Mouse (Mus musculus) embryonic facial prominence, embryonic 15.5 days (tissue): ENCODE results near the gene Eif4e2. TPM values are rescaled to one million over a fixed set of nuclear protein-coding genes. Genes with fewer than 3 reads are reported as not detected.

ENCODE experiments used
- ATAC-seq: fragments of 200-750 bp; cut with Nextera tagmentation; 2 replicates; pipeline ENCODE4 v1.8.0; 2017; ENCODE audit warnings: low read depth, moderate TSS enrichment; ENCODE audit not compliant: insufficient number of reproducible peaks, low FRiP score, low TSS enrichment
- H3K27ac ChIP-seq: fragments of 300-500 bp; sonication (generic); replicated peaks from 2 replicates; pipeline ENCODE4 v1.5.1; 2015; ENCODE audit warnings: mild to moderate bottlenecking, inconsistent platforms
- H3K27me3 ChIP-seq: fragments of 300-500 bp; sonication (generic); 2 replicates; pipeline ENCODE4 v1.6.1; 2015; ENCODE audit warnings: inconsistent platforms
- H3K36me3 ChIP-seq: fragments of 300-500 bp; sonication (generic); 2 replicates; pipeline ENCODE4 v1.6.1; 2015; ENCODE audit warnings: mild to moderate bottlenecking, inconsistent platforms
- H3K4me1 ChIP-seq: fragments of 300-500 bp; sonication (generic); 2 replicates; pipeline ENCODE4 v1.6.1; 2015; ENCODE audit warnings: inconsistent platforms
- H3K4me2 ChIP-seq: fragments of 300-500 bp; sonication (generic); replicated peaks from 2 replicates; pipeline ENCODE4 v1.6.1; 2015; ENCODE audit warnings: mild to moderate bottlenecking, inconsistent platforms
- H3K4me3 ChIP-seq: fragments of 300-500 bp; sonication (generic); replicated peaks from 2 replicates; pipeline ENCODE4 v1.5.1; 2015; ENCODE audit warnings: mild to moderate bottlenecking, inconsistent platforms
- H3K9ac ChIP-seq: fragments of 300-500 bp; sonication (generic); 2 replicates; pipeline ENCODE4 v1.6.1; 2015; ENCODE audit warnings: inconsistent platforms
- H3K9me3 ChIP-seq: fragments of 300-500 bp; sonication (generic); replicated peaks from 2 replicates; pipeline ENCODE4 v1.6.1; 2016; ENCODE audit warnings: inconsistent platforms
- WGBS: fragments of 180-500 bp; shearing (Covaris S2); methylation state at CpG from one replicate; pipeline ENCODE4 v1.1.7; 2015; 5-methylcytosine and 5-hydroxymethylcytosine counted together
- polyA plus RNA-seq: library from polyadenylated mRNA; unstranded; fragments of >200 nt; fragmentation: Nextera tagmentation; extraction: Ambion mirVana; gene quantifications from 2 replicates; pipeline ENCODE4 v1.2.1, GENCODE M21; 2015

Gene Eif4e2
- polyA plus RNA-seq, 1 experiment from 2014 or later = 167 TPM

GRCm38 (mm10) chr1:87239056-87239455, 25.3 kb downstream of the Eif4e2 start:
- Histone ChIP-seq H3K27me3 (no peaks in the 10 kb centered on the region), H3K4me1 (no peaks in the 10 kb centered on the region), H3K4me2 (no peak overlapping the region), H3K36me3 (peaks cover 39% of the 10 kb centered on the region; the same call in 1 of the 2 replicates), H3K9ac (no peak overlapping the region), H3K9me3 (no peaks in the 10 kb centered on the region), H3K27ac (no peak overlapping the region), H3K4me3 (no peak overlapping the region)
- WGBS = 53% methylated on average over 8 of the region's 8 CpGs
- no peak for ATAC-seq

- WGBS = 73% methylated on average over 8 of the region's 8 CpGs
- Histone ChIP-seq H3K9ac (no peak overlapping the region), H3K4me1 (peaks cover 5% of the 10 kb centered on the region; the same call in 1 of the 2 replicates), H3K27ac (no peak overlapping the region), H3K4me2 (no peak overlapping the region), H3K27me3 (no peaks in the 10 kb centered on the region), H3K36me3 (peaks cover 11% of the 10 kb centered on the region; the same call in 1 of the 2 replicates), H3K9me3 (no peaks in the 10 kb centered on the region), H3K4me3 (no peak overlapping the region)
- ATAC-seq = no peak
Measured at GRCm38 (mm10) chr1:87243021-87243420, 29.3 kb downstream of the Eif4e2 start.

- H3K4me1 ChIP-seq = peaks cover 5% of the 10 kb centered on the region; the same call in 1 of the 2 replicates
- no peak overlapping the region for H3K27ac ChIP-seq
- no peaks in the 10 kb centered on the region for H3K27me3 ChIP-seq
- 34% methylated on average over 1 of the region's 1 CpGs for WGBS
- ATAC-seq = no peak
- no peak overlapping the region for H3K9ac ChIP-seq
- H3K4me2 ChIP-seq = no peak overlapping the region
- H3K4me3 ChIP-seq = no peak overlapping the region
- H3K9me3 ChIP-seq = no peaks in the 10 kb centered on the region
- no peaks in the 10 kb centered on the region for H3K36me3 ChIP-seq
Measured at GRCm38 (mm10) chr1:87245430-87245829, 31.7 kb downstream of the Eif4e2 start.

- Histone ChIP-seq H3K4me2 (peak overlapping the region; percentile 38), H3K9ac (no peak overlapping the region), H3K4me1 (peaks cover 5% of the 10 kb centered on the region; the same call in 1 of the 2 replicates), H3K27ac (no peak overlapping the region), H3K9me3 (no peaks in the 10 kb centered on the region), H3K36me3 (no peaks in the 10 kb centered on the region), H3K27me3 (no peaks in the 10 kb centered on the region), H3K4me3 (no peak overlapping the region)
- ATAC-seq = peak; percentile 80; the same call in 1 of the 2 replicates
- WGBS = 25% methylated on average over 22 of the region's 22 CpGs
Measured at GRCm38 (mm10) chr1:87245929-87246815, 32.5 kb downstream of the Eif4e2 start.

GRCm38 (mm10) chr1:87252040-87252609, 38.4 kb downstream of the Eif4e2 start:
- Histone ChIP-seq H3K36me3 (no peaks in the 10 kb centered on the region), H3K4me3 (no peak overlapping the region), H3K4me2 (no peak overlapping the region), H3K27ac (no peak overlapping the region), H3K9ac (no peak overlapping the region), H3K4me1 (no peaks in the 10 kb centered on the region), H3K27me3 (peaks cover 3% of the 10 kb centered on the region; the same call in 1 of the 2 replicates), H3K9me3 (no peaks in the 10 kb centered on the region)
- 51% methylated on average over 5 of the region's 5 CpGs for WGBS
- no peak for ATAC-seq

GRCm38 (mm10) chr1:87255173-87255572, 41.5 kb downstream of the Eif4e2 start:
- no peak overlapping the region for H3K27ac ChIP-seq
- no peaks in the 10 kb centered on the region for H3K4me1 ChIP-seq
- no peaks in the 10 kb centered on the region for H3K36me3 ChIP-seq
- 69% methylated on average over 4 of the region's 4 CpGs for WGBS
- no peaks in the 10 kb centered on the region for H3K9me3 ChIP-seq
- peaks cover 27% of the 10 kb centered on the region for H3K27me3 ChIP-seq
- ATAC-seq = no peak
- no peak overlapping the region for H3K4me2 ChIP-seq
- H3K9ac ChIP-seq = no peak overlapping the region
- H3K4me3 ChIP-seq = no peak overlapping the region

- WGBS = 18% methylated on average over 11 of the region's 11 CpGs
- no peaks in the 10 kb centered on the region for H3K36me3 ChIP-seq
- no peak overlapping the region for H3K4me3 ChIP-seq
- ATAC-seq = no peak
- H3K4me1 ChIP-seq = no peaks in the 10 kb centered on the region
- no peak overlapping the region for H3K27ac ChIP-seq
- H3K27me3 ChIP-seq = peaks cover 47% of the 10 kb centered on the region
- H3K4me2 ChIP-seq = no peak overlapping the region
- H3K9ac ChIP-seq = no peak overlapping the region
- no peaks in the 10 kb centered on the region for H3K9me3 ChIP-seq
Measured at GRCm38 (mm10) chr1:87257691-87258090, 44.0 kb downstream of the Eif4e2 start.

- H3K9me3 ChIP-seq = no peaks in the 10 kb centered on the region
- 0 out of 2 replicates have a peak, but pooled peaks cover 3% of the 10 kb centered on the region for H3K4me1 ChIP-seq
- no peak overlapping the region for H3K4me2 ChIP-seq
- no peak for ATAC-seq
- H3K9ac ChIP-seq = no peak overlapping the region
- H3K27ac ChIP-seq = no peak overlapping the region
- no peak overlapping the region for H3K4me3 ChIP-seq
- 21% methylated on average over 14 of the region's 14 CpGs for WGBS
- H3K27me3 ChIP-seq = peaks cover 55% of the 10 kb centered on the region
- no peaks in the 10 kb centered on the region for H3K36me3 ChIP-seq
Measured at GRCm38 (mm10) chr1:87258484-87258883, 44.8 kb downstream of the Eif4e2 start.

- Histone ChIP-seq H3K9me3 (no peaks in the 10 kb centered on the region), H3K36me3 (no peaks in the 10 kb centered on the region), H3K9ac (no peak overlapping the region), H3K4me3 (no peak overlapping the region), H3K27ac (no peak overlapping the region), H3K4me1 (peaks cover 12% of the 10 kb centered on the region), H3K27me3 (peaks cover 63% of the 10 kb centered on the region), H3K4me2 (no peak overlapping the region)
- 70% methylated on average over 2 of the region's 2 CpGs for WGBS
- no peak for ATAC-seq
Measured at GRCm38 (mm10) chr1:87259316-87259715, 45.6 kb downstream of the Eif4e2 start.

- H3K27ac ChIP-seq = no peak overlapping the region
- no peaks in the 10 kb centered on the region for H3K36me3 ChIP-seq
- H3K4me1 ChIP-seq = peaks cover 25% of the 10 kb centered on the region
- H3K9me3 ChIP-seq = no peaks in the 10 kb centered on the region
- peaks cover 84% of the 10 kb centered on the region for H3K27me3 ChIP-seq
- 6% methylated on average over 9 of the region's 9 CpGs for WGBS
- no peak overlapping the region for H3K9ac ChIP-seq
- 0 out of 2 replicates have a peak overlapping the region, but pooled peaks have one; percentile 98 for H3K4me2 ChIP-seq
- peak overlapping the region; percentile 52; the same call in 1 of the 2 replicates for H3K4me3 ChIP-seq
- ATAC-seq = no peak
Measured at GRCm38 (mm10) chr1:87263257-87263656, 49.5 kb downstream of the Eif4e2 start.

GRCm38 (mm10) chr1:87263796-87264133, 50.1 kb downstream of the Eif4e2 start:
- Histone ChIP-seq H3K4me1 (peaks cover 25% of the 10 kb centered on the region), H3K27me3 (peaks cover 83% of the 10 kb centered on the region), H3K4me3 (peak overlapping the region; percentile 52), H3K4me2 (peak overlapping the region; percentile 98), H3K36me3 (no peaks in the 10 kb centered on the region), H3K9ac (0 out of 2 replicates have a peak overlapping the region, but pooled peaks have one; percentile 12), H3K9me3 (no peaks in the 10 kb centered on the region), H3K27ac (no peak overlapping the region)
- ATAC-seq = no peak
- WGBS = 3% methylated on average over 12 of the region's 12 CpGs
